ENCODE assay signal across 8 mouse cellular contexts in the genomic region with DNA sequence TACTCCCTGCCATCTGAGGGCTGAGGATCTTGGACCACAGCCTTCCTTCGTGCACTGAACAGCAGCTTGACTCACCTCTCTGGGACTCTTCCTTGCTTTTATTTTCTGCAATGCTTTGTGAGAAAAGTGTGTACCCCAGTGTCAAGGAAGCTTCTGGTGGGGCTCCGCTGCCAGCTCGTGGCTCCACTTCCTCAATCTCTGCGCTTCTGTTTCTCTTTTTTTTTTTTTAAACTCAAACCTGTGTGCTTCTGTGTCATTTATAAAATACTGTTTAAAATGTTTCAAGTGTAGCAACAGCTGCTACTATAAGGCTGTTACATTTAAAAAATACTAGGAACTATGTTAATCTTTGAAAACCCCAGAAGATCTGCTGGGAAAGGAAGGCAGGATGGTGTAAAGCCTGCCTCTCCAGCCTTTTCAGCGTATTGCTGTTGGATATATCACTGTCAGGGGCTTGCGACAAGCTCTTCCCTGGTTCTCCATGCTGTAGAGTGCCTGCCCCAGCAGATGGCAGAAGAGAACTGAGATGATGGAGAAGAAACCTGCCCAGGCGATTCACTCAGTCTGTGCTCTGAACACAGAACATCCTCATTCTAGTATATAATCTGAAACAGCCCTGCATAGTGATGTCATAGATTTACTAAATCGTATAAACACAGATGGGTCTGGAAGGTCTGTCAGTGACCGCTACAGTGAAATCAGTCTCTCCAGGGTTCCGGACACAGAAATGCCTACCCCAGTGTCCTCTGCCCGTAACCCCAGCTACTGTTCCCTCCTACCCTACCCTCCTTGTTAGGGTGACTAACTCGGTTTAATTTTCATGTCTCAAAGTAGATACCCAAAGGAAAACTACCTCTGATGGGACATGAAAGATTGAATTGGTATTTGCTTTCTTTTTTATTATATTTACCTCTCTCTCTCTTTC.
A peak's percentile ranks its signal among the peaks of the same experiment; 100 is the strongest.
DNase-seq lines count a peak whose midpoint lies in the region; ATAC-seq lines count a peak whose summit lies in the region.

No protein-coding gene starts in this region.

- peak; percentile 65 for ATAC-seq in embryonic facial prominence, embryonic 13.5 days (ENCODE audit: insufficient number of reproducible peaks, insufficient read depth, low FRiP score, low TSS enrichment, low read depth)
- ATAC-seq in limb, embryonic 12.5 days (ENCODE audit: insufficient number of reproducible peaks, insufficient read depth, low FRiP score, low TSS enrichment, low read depth): peak; percentile 55; the same call in 1 of the 2 replicates
- ATAC-seq in midbrain, embryonic 14.5 days (ENCODE audit: low FRiP score, low TSS enrichment): peak; percentile 63; the same call in 1 of the 2 replicates
- ATAC-seq in erythroid progenitor cell, adult 5-6 weeks (replicated peaks; ENCODE audit: low FRiP score, poor library complexity, severe bottlenecking): no peak

- no peak overlapping the region for H3K4me3 ChIP-seq in embryonic facial prominence, embryonic 13.5 days
- H3K4me3 ChIP-seq in limb, embryonic 12.5 days (replicated peaks): no peak overlapping the region
- H3K4me3 ChIP-seq in midbrain, embryonic 14.5 days (replicated peaks; ENCODE audit: low read depth, low read length): no peak overlapping the region

- H3K27me3 ChIP-seq in embryonic facial prominence, embryonic 13.5 days: no peaks in the 10 kb centered on the region
- H3K27me3 ChIP-seq in limb, embryonic 12.5 days: peaks cover 6% of the 10 kb centered on the region; the same call in 1 of the 2 replicates
- no peaks in the 10 kb centered on the region for H3K27me3 ChIP-seq in midbrain, embryonic 14.5 days (ENCODE audit: control insufficient read depth, insufficient read depth, low read length)

- no peak overlapping the region for H3K27ac ChIP-seq in embryonic facial prominence, embryonic 13.5 days
- no peak overlapping the region for H3K27ac ChIP-seq in limb, embryonic 12.5 days
- no peak overlapping the region for H3K27ac ChIP-seq in midbrain, embryonic 14.5 days (replicated peaks; ENCODE audit: low read depth, low read length)

- no peaks in the 10 kb centered on the region for H3K36me3 ChIP-seq in embryonic facial prominence, embryonic 13.5 days
- no peaks in the 10 kb centered on the region for H3K36me3 ChIP-seq in limb, embryonic 12.5 days
- no peaks in the 10 kb centered on the region for H3K36me3 ChIP-seq in midbrain, embryonic 14.5 days (ENCODE audit: control insufficient read depth, insufficient read depth, low read length)

- DNase-seq in adrenal gland, postnatal 14 days: peak; percentile 90
- DNase-seq in heart, adult 9 months (ENCODE audit: low spot score in 2 of 2): peak; percentile 61 to 83
- peak; percentile 39 to 79 for DNase-seq in kidney, adult 8-10 months
- DNase-seq in midbrain, embryonic 14.5 days: peak; percentile 90
- peak; percentile 46 for DNase-seq in spleen, adult 12 weeks (ENCODE audit: low spot score)

- peak overlapping the region; percentile 33 for H3K4me2 ChIP-seq in embryonic facial prominence, embryonic 13.5 days
- no peak overlapping the region for H3K4me2 ChIP-seq in limb, embryonic 12.5 days
- H3K4me2 ChIP-seq in midbrain, embryonic 14.5 days (ENCODE audit: low read length): no peak overlapping the region

- H3K9ac ChIP-seq in embryonic facial prominence, embryonic 13.5 days: no peak overlapping the region
- no peak overlapping the region for H3K9ac ChIP-seq in limb, embryonic 12.5 days (replicated peaks)
- H3K9ac ChIP-seq in midbrain, embryonic 14.5 days (replicated peaks; ENCODE audit: low read length): no peak overlapping the region

- WGBS in embryonic facial prominence, embryonic 13.5 days: 36% methylated on average over 12 of the region's 12 CpGs
- WGBS in limb, embryonic 12.5 days: 49% methylated on average over 12 of the region's 12 CpGs
- WGBS in midbrain, embryonic 14.5 days: 55% methylated on average over 12 of the region's 12 CpGs

- H3K9me3 ChIP-seq in embryonic facial prominence, embryonic 13.5 days: no peaks in the 10 kb centered on the region
- H3K9me3 ChIP-seq in limb, embryonic 12.5 days: no peaks in the 10 kb centered on the region
- H3K9me3 ChIP-seq in midbrain, embryonic 14.5 days (ENCODE audit: control insufficient read depth, low read length): no peaks in the 10 kb centered on the region

- peaks cover 6% of the 10 kb centered on the region for H3K4me1 ChIP-seq in embryonic facial prominence, embryonic 13.5 days
- no peaks in the 10 kb centered on the region for H3K4me1 ChIP-seq in limb, embryonic 12.5 days (replicated peaks)
- H3K4me1 ChIP-seq in midbrain, embryonic 14.5 days (ENCODE audit: control insufficient read depth, insufficient read depth, low read length): no peaks in the 10 kb centered on the region
